Mouse (Mus musculus): ENCODE data around the gene Sirt7.

The Sirt7 gene

GRCm38 (mm10) chr11:120581490-120582267 lies 43.4 kb downstream of the Sirt7 start, which contains the start of gene Arhgdia:
Gene Arhgdia, minus strand, starts transcription at chr11:120581624.
- DNase-seq: peak; percentile 93 to 95

- peak; percentile 55 for DNase-seq
Observed at GRCm38 (mm10) chr11:120580871-120581331, 44.1 kb downstream of the Sirt7 start.

GRCm38 (mm10) chr11:120580190-120580589 lies 44.9 kb downstream of the Sirt7 start:
- peak; percentile 39 to 41 for DNase-seq

- DNase-seq: peak; percentile 89 to 93
Observed at GRCm38 (mm10) chr11:120579316-120580107, 45.5 kb downstream of the Sirt7 start.

GRCm38 (mm10) chr11:120578694-120579243 lies 46.3 kb downstream of the Sirt7 start:
- peak; percentile 22 to 42 for DNase-seq

GRCm38 (mm10) chr11:120578024-120578693 lies 46.9 kb downstream of the Sirt7 start:
- peak; percentile 25 to 26 for DNase-seq

- peak; percentile 42 to 63 for DNase-seq
Observed at GRCm38 (mm10) chr11:120577211-120578023, 47.6 kb downstream of the Sirt7 start.

GRCm38 (mm10) chr11:120576365-120576981 lies 48.6 kb downstream of the Sirt7 start:
- no peak for DNase-seq

- DNase-seq: no peak
Observed at GRCm38 (mm10) chr11:120575940-120576339, 49.1 kb downstream of the Sirt7 start.

GRCm38 (mm10) chr11:120575046-120575445 lies 50.0 kb downstream of the Sirt7 start:
- DNase-seq: no peak

- DNase-seq: no peak
Observed at GRCm38 (mm10) chr11:120574278-120574600, 50.8 kb downstream of the Sirt7 start.

GRCm38 (mm10) chr11:120573585-120574277 lies 51.3 kb downstream of the Sirt7 start:
- no peak for DNase-seq

- DNase-seq: peak; percentile 100
Observed at GRCm38 (mm10) chr11:120572752-120573584, 52.1 kb downstream of the Sirt7 start, which contains the start of gene P4hb. Gene P4hb, minus strand, starts transcription at chr11:120573253.

- peak in 1 of 2 experiments; percentile 41 for DNase-seq
Observed at GRCm38 (mm10) chr11:120572417-120572751, 52.7 kb downstream of the Sirt7 start.

- no peak for DNase-seq
Observed at GRCm38 (mm10) chr11:120571754-120572416, 53.2 kb downstream of the Sirt7 start.

- no peak for DNase-seq
Observed at GRCm38 (mm10) chr11:120571122-120571521, 53.9 kb downstream of the Sirt7 start.

Measured in cerebellum, postnatal 14 days (tissue).